Comparison of ENCODE assay signal across 20 mouse cellular contexts in the genomic region with DNA sequence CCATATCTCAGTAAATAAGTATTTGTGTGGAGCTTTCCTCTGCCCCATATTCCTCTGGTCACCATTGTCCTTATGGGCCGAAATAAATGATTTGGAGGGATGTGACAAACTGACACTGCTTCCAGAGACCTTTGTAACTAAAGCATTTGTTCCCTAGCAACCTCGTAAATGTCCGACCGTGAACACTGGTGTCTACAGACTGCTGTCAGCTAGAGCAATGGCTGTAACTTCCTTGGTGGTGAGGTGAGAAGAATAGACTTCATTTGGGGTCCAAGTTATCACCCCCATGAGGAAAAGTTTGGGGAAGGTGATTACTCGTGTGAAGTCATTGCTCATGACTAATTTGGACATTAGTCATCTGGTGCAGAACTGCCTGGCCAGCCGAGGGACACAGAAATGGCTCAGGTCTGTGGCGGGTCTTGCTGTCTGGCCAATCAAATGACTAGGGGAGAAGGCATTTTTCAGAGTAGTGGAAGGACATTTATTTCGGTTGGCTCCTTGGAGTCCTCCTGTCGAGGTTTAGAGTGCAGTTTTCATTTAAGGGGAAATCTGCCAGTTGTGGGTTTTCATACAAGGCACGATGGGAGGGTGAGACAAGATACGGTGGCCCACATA.
A peak's percentile ranks its signal among the peaks of the same experiment; 100 is the strongest.
DNase-seq lines count a peak whose midpoint lies in the region; ATAC-seq and TF ChIP-seq lines count a peak whose summit lies in the region.
"Had no signal": no experiment of that assay in that cellular context is flagged by ENCODE, and none has a peak within 500 bp of the region (broad histone marks: within the 10 kb centered on the region; RNA-seq: fewer than 3 reads in every experiment).

No protein-coding gene starts in this region.

- peaks cover 7% of the 10 kb centered on the region for H3K4me1 ChIP-seq in forebrain, embryonic 10.5 days
- no peaks in the 10 kb centered on the region for H3K4me1 ChIP-seq in forebrain, embryonic 12.5 days
- no peaks in the 10 kb centered on the region for H3K4me1 ChIP-seq in lung, embryonic 14.5 days (ENCODE audit: insufficient read depth)

- H3K27ac ChIP-seq in forebrain, embryonic 10.5 days = no peak overlapping the region
- no peak overlapping the region for H3K27ac ChIP-seq in forebrain, embryonic 12.5 days
- H3K27ac ChIP-seq in lung, embryonic 14.5 days (ENCODE audit: low read depth) = no peak overlapping the region
- H3K27ac ChIP-seq: embryonic facial prominence, embryonic 15.5 days; hindbrain, embryonic 13.5 days; hindbrain, postnatal 0 days had no signal

- H3K4me3 ChIP-seq in forebrain, embryonic 10.5 days = no peak overlapping the region
- H3K4me3 ChIP-seq in forebrain, embryonic 12.5 days (replicated peaks) = no peak overlapping the region
- H3K4me3 ChIP-seq in lung, embryonic 14.5 days (ENCODE audit: low read depth, low read length) = no peak overlapping the region
- H3K4me3 ChIP-seq: embryonic facial prominence, embryonic 15.5 days; erythroblast, embryonic 14.5 days; hindbrain, embryonic 13.5 days had no signal

- H3K9me3 ChIP-seq in forebrain, embryonic 10.5 days = no peaks in the 10 kb centered on the region; the same call in 1 of the 2 replicates
- 0 out of 2 replicates have a peak, but pooled peaks cover 5% of the 10 kb centered on the region for H3K9me3 ChIP-seq in forebrain, embryonic 12.5 days
- no peaks in the 10 kb centered on the region for H3K9me3 ChIP-seq in lung, embryonic 14.5 days (ENCODE audit: low read depth, low read length)
- H3K9me3 ChIP-seq: embryonic facial prominence, embryonic 15.5 days; hindbrain, embryonic 13.5 days had no signal

- no peak for TF ChIP-seq CTCF in lung, embryonic 14.5 days (IDR thresholded peaks at IDR 0.05; ENCODE audit: low read depth)

- no peaks in the 10 kb centered on the region for H3K27me3 ChIP-seq in forebrain, embryonic 10.5 days (ENCODE audit: poor library complexity, severe bottlenecking)
- H3K27me3 ChIP-seq in forebrain, embryonic 12.5 days = 0 out of 2 replicates have a peak, but pooled peaks cover 7% of the 10 kb centered on the region
- no peaks in the 10 kb centered on the region for H3K27me3 ChIP-seq in lung, embryonic 14.5 days (ENCODE audit: insufficient read depth, low read length)
- H3K27me3 ChIP-seq: embryonic facial prominence, embryonic 15.5 days; hindbrain, embryonic 13.5 days had no signal

- H3K36me3 ChIP-seq in forebrain, embryonic 10.5 days (replicated peaks) = no peaks in the 10 kb centered on the region
- no peaks in the 10 kb centered on the region for H3K36me3 ChIP-seq in forebrain, embryonic 12.5 days (replicated peaks)
- H3K36me3 ChIP-seq in lung, embryonic 14.5 days (ENCODE audit: insufficient read depth) = no peaks in the 10 kb centered on the region
- H3K36me3 ChIP-seq: embryonic facial prominence, embryonic 15.5 days had no signal

- H3K9ac ChIP-seq in forebrain, embryonic 12.5 days = no peak overlapping the region
- no peak overlapping the region for H3K9ac ChIP-seq in lung, embryonic 14.5 days
- H3K9ac ChIP-seq: embryonic facial prominence, embryonic 15.5 days; hindbrain, embryonic 13.5 days had no signal

- peak; percentile 10 for DNase-seq in forebrain, embryonic 10.5 days (ENCODE audit: extremely low spot score, low spot score)
- DNase-seq in lung, embryonic 14.5 days = peak; percentile 40
- no peak for DNase-seq in lung, postnatal 14 days
- peak; percentile 60 for DNase-seq in R1 (ENCODE audit: low read depth, low spot score)
- peak; percentile 0 for DNase-seq in naive thymus-derived CD4-positive, alpha-beta T cell, adult 2 months (ENCODE audit: low read depth)
- no peak for DNase-seq in gastrocnemius, postnatal 25 days
- DNase-seq: adrenal gland, adult 2 months; adrenal gland, postnatal 25 days; cerebellum, adult 18-20 months; cerebellum, adult 9-11 months; cerebellum, postnatal 36 days; embryo, embryonic 11 days; gastrocnemius, postnatal 10 days; heart, postnatal 10 days had no signal

- H3K4me2 ChIP-seq in forebrain, embryonic 12.5 days = no peak overlapping the region
- H3K4me2 ChIP-seq in lung, embryonic 14.5 days = no peak overlapping the region
- H3K4me2 ChIP-seq: embryonic facial prominence, embryonic 15.5 days; hindbrain, embryonic 13.5 days had no signal

- no peak for ATAC-seq in forebrain, embryonic 12.5 days (ENCODE audit: low FRiP score)
- ATAC-seq in lung, embryonic 14.5 days (ENCODE audit: insufficient read depth) = no peak
- ATAC-seq: forebrain, embryonic 16.5 days; hindbrain, postnatal 0 days had no signal

- WGBS in forebrain, embryonic 10.5 days = 86% methylated on average over 11 of the region's 11 CpGs
- WGBS in forebrain, embryonic 12.5 days = 82% methylated on average over 11 of the region's 11 CpGs
- WGBS in lung, embryonic 14.5 days = 47% methylated on average over 11 of the region's 11 CpGs

Comparison
In these comparisons a context has a peak if more than half of its experiments do, and no peak if none do; other contexts are left out.
1. DNase-seq: peak in forebrain, embryonic 10.5 days (single experiment), lung, embryonic 14.5 days (single experiment), R1 (single experiment) and naive thymus-derived CD4-positive, alpha-beta T cell, adult 2 months (single experiment); none in lung, postnatal 14 days (single experiment) and gastrocnemius, postnatal 25 days (single experiment).